Mouse (Mus musculus) bone marrow macrophage, adult 2 months (primary cell): Measurements from ENCODE around the gene Usp3.

Experiments used
- CTCF ChIP-seq: IDR thresholded peaks from 2 replicates; pipeline ENCODE4 v1.5.1; 2012; ENCODE audit warnings: low read depth, mild to moderate bottlenecking, low read length, moderate library complexity
- POLR2A ChIP-seq: IDR thresholded peaks from 2 replicates; pipeline ENCODE4 v1.6.1; 2012; ENCODE audit warnings: mild to moderate bottlenecking, low read depth, low read length, borderline replicate concordance

DNA sequence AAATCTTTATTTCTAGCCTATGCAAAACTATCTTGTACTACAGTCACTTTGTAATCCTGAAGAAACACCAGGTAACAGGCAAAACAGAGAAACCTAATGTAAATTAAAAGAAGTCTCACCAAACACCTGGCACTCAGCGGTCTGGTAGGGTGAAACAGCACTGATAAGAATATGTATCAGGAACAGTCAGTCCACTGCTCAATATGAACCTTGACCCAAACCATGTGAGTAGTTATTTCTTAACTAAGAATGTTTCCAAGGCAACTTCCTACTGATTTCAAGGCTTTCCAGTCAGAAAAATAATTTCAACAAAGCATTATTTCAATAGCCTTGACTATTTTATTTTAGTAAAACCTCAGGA is 17.1 kb downstream of the Usp3 start:
- TF ChIP-seq CTCF (no peak), POLR2A (no peak)
